Mouse (Mus musculus) small intestine, adult 2 months (tissue): ENCODE measurements at regions not wholly inside any gene's neighbourhood (a gene's known extent, or its start where the extent isn't known, plus 50 kb on each side); places are given as distances from the start of the nearest gene placed in this dataset.

ENCODE experiments used
- H3K27ac ChIP-seq: fragments of 200-500 bp; 2 replicates; pipeline ENCODE4 v1.5.1; 2012; ENCODE audit warnings: low read depth, low read length, control low read depth, inconsistent platforms; ENCODE audit not compliant: insufficient read depth
- H3K27me3 ChIP-seq: fragments of 200-500 bp; 2 replicates; pipeline ENCODE4 v1.6.1; 2012; ENCODE audit warnings: mild to moderate bottlenecking, moderate library complexity, low read length, inconsistent platforms; ENCODE audit not compliant: control insufficient read depth, insufficient read depth
- H3K36me3 ChIP-seq: fragments of 200-500 bp; 2 replicates; pipeline ENCODE4 v1.6.1; 2012; ENCODE audit warnings: mild to moderate bottlenecking, low read length, control low read depth, inconsistent platforms; ENCODE audit not compliant: control insufficient read depth, insufficient read depth
- H3K4me1 ChIP-seq: fragments of 200-500 bp; 2 replicates; pipeline ENCODE4 v1.6.1; 2012; ENCODE audit warnings: low read length, inconsistent platforms, mixed read lengths; ENCODE audit not compliant: control insufficient read depth, insufficient read depth, insufficient read length
- H3K4me3 ChIP-seq: fragments of 200-500 bp; 2 replicates; pipeline ENCODE4 v1.5.1; 2012; ENCODE audit warnings: low read depth, mild to moderate bottlenecking, control low read depth, inconsistent platforms, low read length, moderate library complexity
- CTCF ChIP-seq: fragments of 200-500 bp; IDR thresholded peaks from 2 replicates; pipeline ENCODE4 v1.5.1; 2012; ENCODE audit warnings: low read depth, mild to moderate bottlenecking, control low read depth, inconsistent platforms, low read length, moderate library complexity, mixed read lengths; ENCODE audit not compliant: insufficient replicate concordance, insufficient read length; ENCODE audit errors: extremely low read depth
- POLR2A ChIP-seq: fragments of 200-500 bp; IDR thresholded peaks from 2 replicates; pipeline ENCODE4 v1.6.1; 2012; ENCODE audit warnings: low read depth, mild to moderate bottlenecking, control low read depth, inconsistent platforms, low read length, moderate library complexity
- WGBS: fragments of 180-500 bp; shearing (Covaris S2); methylation state at CpG from one replicate; pipeline ENCODE4 v1.1.7; 2018; 5-methylcytosine and 5-hydroxymethylcytosine counted together

GRCm38 (mm10) chr4:131677966-131678365 lies 160.1 kb downstream of the Ptpru start:
- H3K4me3 ChIP-seq = no peak overlapping the region
- H3K27ac ChIP-seq = no peak overlapping the region
- no peaks in the 10 kb centered on the region for H3K36me3 ChIP-seq
- TF ChIP-seq POLR2A (no peak), CTCF (no peak)
- no peaks in the 10 kb centered on the region for H3K27me3 ChIP-seq
- 0 out of 2 replicates have a peak, but pooled peaks cover 2% of the 10 kb centered on the region for H3K4me1 ChIP-seq
- 72% methylated on average over 7 of the region's 7 CpGs for WGBS

GRCm38 (mm10) chr4:131683176-131683575 lies 154.9 kb downstream of the Ptpru start:
- H3K4me1 ChIP-seq = no peaks in the 10 kb centered on the region
- H3K36me3 ChIP-seq = no peaks in the 10 kb centered on the region
- TF ChIP-seq CTCF = no peak
- no peak for TF ChIP-seq POLR2A
- WGBS = 38% methylated on average over 7 of the region's 7 CpGs
- H3K4me3 ChIP-seq = no peak overlapping the region
- H3K27me3 ChIP-seq = no peaks in the 10 kb centered on the region
- H3K27ac ChIP-seq = no peak overlapping the region

- TF ChIP-seq POLR2A (no peak), CTCF (no peak)
- 42% methylated on average over 4 of the region's 4 CpGs for WGBS
- Histone ChIP-seq H3K4me3 (no peak overlapping the region), H3K36me3 (no peaks in the 10 kb centered on the region), H3K27ac (no peak overlapping the region), H3K27me3 (no peaks in the 10 kb centered on the region), H3K4me1 (no peaks in the 10 kb centered on the region)
Observed at GRCm38 (mm10) chr4:131685544-131685943, 152.5 kb downstream of the Ptpru start.

- Histone ChIP-seq H3K36me3 (no peaks in the 10 kb centered on the region), H3K4me3 (no peak overlapping the region), H3K27ac (no peak overlapping the region), H3K4me1 (peaks cover 5% of the 10 kb centered on the region; the same call in 1 of the 2 replicates), H3K27me3 (no peaks in the 10 kb centered on the region; the same call in 1 of the 2 replicates)
- 11% methylated on average over 5 of the region's 5 CpGs for WGBS
- 0 out of 2 replicates have a peak, but pooled peaks have one; percentile 7 for TF ChIP-seq CTCF
- no peak for TF ChIP-seq POLR2A
Observed at GRCm38 (mm10) chr4:131694232-131694631, 143.9 kb downstream of the Ptpru start.

GRCm38 (mm10) chr4:131695941-131696912 lies 141.9 kb downstream of the Ptpru start:
- Histone ChIP-seq H3K27ac (no peak overlapping the region), H3K27me3 (no peaks in the 10 kb centered on the region; the same call in 1 of the 2 replicates), H3K4me1 (peaks cover 5% of the 10 kb centered on the region; the same call in 1 of the 2 replicates), H3K4me3 (no peak overlapping the region), H3K36me3 (no peaks in the 10 kb centered on the region)
- no peak for TF ChIP-seq CTCF
- TF ChIP-seq POLR2A = no peak
- WGBS = 29% methylated on average over 26 of the region's 26 CpGs
